Mouse (Mus musculus): ENCODE measurements around the gene Col28a1.

GRCm38 (mm10) chr6:7952208-7952607 lies 240.2 kb downstream of the Col28a1 start:
- TF ChIP-seq POLR2A (IDR thresholded peaks at IDR 0.05; ENCODE audit: borderline replicate concordance, extremely low read depth, low read depth, low read length) (no peak), CTCF (IDR thresholded peaks at IDR 0.05; ENCODE audit: insufficient read depth, low read length) (no peak)
